Mouse (Mus musculus) urinary bladder, adult 2 months (tissue): Measurements from ENCODE around the gene Hist1h2ai. TPM values are rescaled to one million over a fixed set of nuclear protein-coding genes. Genes with fewer than 3 reads are reported as not detected.
"Not testable (repeated sequence)": the region's sequence is repeated elsewhere in the genome, so short reads cannot be mapped to it uniquely, and the experiment has no call there.

Experiments
- DNase-seq: peaks from one replicate; pipeline ENCODE4 v3.0.0; 2022; ENCODE audit warnings: low spot score
- polyA plus RNA-seq: library from polyadenylated mRNA; depleted of rRNA; stranded (reverse); fragments of >200 nt; gene quantifications from 2 replicates; pipeline ENCODE4 v1.2.3, GENCODE M21; 2012; rRNA removed

Gene Hist1h2ai
- polyA plus RNA-seq, result not detected in 2 replicates

DNA sequence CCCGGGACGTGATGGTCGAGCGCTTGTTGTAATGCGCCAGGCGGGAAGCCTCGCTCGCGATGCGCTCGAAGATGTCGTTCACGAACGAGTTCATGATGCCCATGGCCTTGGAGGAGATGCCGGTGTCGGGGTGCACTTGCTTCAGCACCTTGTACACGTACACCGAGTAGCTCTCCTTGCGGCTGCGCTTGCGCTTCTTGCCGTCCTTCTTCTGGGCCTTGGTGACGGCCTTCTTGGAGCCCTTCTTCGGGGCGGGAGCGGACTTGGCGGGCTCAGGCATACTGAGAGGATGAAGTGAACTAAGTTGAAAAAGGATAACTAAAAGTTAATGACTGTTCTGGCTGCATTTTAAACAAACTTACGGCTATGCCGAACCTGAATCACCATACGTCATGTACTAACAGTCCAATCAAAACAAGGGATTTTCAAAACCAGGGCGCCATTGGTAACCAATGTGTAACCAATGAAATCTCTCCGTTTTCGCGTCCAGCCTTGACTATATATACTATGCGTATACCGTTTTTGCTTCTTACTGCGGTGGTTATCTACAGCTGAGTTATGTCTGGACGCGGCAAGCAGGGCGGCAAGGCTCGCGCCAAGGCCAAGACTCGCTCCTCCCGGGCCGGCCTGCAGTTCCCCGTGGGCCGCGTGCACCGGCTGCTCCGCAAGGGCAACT, at the start of gene Hist1h2ai, which contains the start of gene Hist1h2bl:
Gene Hist1h2ai, plus strand, starts transcription at position 559 of the 676 bp plus-strand sequence.
Gene Hist1h2bl, minus strand, starts transcription at position 280 of the 676 bp plus-strand sequence.
- DNase-seq, result peak; percentile 52

DNA sequence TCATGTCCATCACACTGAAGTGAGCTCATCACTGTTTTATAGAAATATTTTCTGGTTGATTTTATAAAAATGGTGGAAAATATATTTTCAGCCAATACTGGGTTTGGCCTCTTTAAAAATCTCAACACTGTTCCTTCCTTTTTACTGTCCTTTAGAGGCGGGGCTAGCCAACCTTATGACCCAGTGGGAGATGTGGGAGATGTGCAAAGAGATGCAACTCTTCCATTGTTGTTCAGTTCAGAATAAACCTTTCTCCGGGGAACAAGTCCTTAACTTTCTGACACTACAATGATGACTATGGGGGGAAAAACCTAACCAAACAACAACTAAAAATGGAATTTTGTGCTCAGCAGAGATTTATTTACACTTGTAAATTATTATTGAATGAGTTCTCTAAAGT, 38.9 kb upstream of the Hist1h2ai start, which contains the start of gene Olfr1360:
Gene Olfr1360, minus strand, starts transcription at position 101 of the 400 bp plus-strand sequence.
- no peak for DNase-seq

DNA sequence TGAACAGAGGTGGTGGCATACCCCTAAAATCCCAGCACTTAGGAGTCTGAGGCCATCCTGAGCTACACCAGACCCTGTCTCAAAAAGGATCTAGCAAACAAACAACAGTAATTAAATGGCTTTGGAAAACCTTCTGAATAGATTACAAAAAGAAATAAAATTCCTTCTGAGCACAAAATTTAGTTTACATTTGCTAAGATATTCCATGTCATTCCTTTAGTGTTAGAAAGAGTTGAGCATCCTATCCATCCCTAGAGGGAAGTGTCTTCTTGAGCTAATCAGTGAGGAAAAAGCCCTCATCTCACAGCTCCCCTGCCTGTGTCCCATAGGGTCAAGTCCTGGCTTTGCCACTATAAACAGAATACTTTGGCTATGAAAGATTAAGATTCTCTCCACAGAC, 18.4 kb upstream of the Hist1h2ai start, which contains the start of gene Olfr1359:
Gene Olfr1359, plus strand, starts transcription at position 301 of the 400 bp plus-strand sequence.
- DNase-seq, result no peak

DNA sequence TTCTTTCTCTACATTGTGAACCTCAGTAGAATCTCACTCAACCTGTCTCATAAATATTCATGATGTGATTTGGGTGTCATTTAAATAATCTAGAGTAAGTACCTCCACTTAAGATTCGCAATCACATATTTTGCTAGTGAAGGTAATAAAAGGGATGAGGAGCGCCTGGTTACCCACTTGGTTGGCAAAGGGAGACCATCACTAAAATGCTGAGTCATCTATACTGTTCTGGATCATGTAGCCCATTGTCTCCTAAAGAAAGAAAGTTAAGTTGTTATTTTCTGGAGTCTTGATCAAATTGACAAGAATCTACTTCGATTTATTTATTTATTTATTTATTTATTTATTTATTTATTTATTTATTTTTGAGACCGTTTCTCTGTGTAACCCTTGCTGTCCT, 9.6 kb upstream of the Hist1h2ai start:
- no peak for DNase-seq

DNA sequence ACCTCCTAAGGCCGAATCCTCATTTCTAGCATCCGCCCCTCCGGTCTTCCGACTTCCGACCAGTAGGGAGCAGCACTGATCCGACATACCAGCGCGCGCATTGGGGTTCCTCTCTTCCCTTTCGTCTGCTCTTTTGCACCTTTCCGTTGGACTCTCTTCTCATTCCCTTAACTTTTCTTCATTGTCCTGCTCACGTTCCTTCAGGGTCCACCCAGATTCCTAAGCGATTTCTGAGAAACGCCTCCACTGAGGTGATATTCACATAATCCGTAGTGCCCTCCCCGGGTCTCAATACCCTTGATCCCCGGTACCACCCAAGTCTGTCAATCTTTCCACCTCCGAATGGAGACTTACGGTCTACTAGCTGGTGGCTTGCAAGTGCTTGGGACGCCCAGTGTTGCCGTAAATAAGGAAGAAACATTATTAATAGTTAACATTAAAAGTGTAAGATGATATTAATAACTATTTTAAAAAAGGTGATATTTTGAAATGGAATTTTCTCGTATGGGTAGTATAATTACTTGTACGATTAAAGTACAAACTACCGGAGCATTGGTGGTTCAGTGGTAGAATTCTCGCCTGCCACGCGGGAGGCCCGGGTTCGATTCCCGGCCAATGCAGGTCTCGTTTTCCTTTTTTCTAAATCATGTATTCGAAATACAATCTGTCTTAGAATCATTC, 6.1 kb upstream of the Hist1h2ai start:
- DNase-seq, result peak; percentile 68

DNA sequence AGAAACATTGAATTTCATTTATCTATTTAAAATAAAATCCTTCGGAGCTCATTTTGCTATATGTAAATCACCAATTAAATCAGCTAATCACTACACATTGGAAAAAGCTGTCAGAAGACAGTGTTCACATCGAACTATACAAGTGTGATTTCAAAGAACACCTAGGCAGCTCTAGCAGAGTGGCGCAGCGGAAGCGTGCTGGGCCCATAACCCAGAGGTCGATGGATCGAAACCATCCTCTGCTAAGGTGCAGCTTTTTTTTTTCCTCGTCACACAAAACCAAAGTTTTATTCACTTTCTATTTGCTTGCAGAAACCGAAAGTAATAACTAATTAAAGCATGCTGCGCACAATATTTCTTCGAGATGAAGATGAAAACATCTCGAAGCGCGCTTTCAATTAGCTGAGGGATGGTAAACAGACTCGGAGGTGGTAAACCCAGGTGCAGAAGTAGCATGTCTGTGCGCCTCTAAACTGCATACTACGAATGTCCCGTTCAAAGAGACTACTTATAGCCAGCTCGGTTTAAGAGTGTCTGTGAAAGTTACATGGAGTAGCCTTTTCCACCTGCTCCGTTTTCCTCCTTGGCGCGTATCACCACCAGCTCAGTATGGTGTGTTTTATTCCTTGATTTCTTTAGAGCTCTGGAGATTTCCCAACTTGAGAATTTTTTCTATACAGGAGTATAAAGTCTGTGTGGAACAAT, 5.2 kb upstream of the Hist1h2ai start:
- DNase-seq, result peak; percentile 61

DNA sequence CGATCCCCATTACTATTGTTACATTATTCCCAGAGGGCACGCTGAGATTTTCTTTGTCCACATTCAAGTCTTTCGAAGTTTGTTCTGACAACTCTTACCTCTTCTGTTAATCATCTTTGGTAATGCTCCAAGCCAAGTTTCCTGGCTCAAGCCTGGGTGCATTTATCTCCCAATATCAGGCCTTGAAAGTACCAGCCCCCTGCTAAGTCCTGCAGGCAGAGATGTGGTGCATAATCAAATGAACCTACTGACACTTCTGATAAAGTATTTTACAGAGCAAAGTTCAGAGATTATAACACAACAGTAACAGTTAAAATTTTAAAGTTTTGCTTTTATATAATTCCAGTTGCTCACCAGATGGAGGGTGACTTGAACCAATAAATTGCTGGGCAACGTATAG, 4.5 kb upstream of the Hist1h2ai start:
- DNase-seq, result no peak

DNA sequence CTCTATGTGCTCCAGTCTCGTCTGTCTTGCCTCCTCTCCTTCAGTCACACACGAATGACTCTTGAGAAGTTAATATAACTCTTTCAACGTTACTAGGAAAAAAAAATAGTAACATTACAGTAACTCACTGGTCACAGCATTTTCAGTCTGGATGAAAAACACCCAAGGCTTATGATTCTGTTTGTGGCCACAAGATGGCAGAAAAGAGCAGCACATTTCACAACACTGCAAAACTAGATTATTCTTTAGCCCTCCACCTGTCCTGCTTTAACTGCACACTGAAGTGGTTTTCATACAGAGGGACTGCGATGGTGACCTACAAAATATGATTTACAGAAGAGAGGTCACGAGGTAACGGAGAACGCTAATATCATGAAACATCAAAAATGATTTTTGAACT, 1.5 kb upstream of the Hist1h2ai start:
- no peak for DNase-seq

DNA sequence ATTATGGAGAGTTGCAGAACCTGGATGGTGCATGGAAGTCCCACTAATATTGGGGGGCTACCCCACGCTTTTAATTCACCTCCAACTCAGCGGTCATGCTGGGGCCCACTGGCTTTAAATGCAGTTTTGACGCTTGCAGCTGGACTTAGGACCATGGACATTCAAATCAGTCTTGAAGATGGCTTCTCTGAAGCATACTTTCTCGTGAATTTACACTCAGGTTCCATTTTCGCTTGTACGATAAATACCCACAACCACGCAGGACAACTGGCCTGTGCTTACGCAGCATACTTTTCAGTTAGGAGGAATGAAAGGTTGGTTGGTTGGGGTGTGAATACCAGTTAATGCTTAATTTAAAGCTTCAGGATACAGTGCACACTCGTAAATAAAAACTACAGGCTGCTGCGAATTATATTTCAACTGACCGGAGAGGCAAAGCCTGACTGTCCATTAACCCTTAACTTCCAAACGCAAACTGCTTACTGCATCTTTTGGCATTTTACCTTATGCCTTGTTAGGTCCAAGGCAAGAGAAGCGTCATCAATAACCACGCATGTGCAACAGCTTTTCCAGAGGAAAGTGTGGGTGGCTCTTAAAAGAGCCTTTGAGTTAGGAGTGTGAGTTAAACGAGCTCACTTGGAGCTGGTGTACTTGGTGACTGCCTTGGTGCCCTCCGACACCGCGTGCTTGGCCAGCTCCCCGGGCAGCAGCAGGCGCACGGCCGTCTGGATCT, 925 bp upstream of the Hist1h2ai start:
- DNase-seq, result no peak

DNA sequence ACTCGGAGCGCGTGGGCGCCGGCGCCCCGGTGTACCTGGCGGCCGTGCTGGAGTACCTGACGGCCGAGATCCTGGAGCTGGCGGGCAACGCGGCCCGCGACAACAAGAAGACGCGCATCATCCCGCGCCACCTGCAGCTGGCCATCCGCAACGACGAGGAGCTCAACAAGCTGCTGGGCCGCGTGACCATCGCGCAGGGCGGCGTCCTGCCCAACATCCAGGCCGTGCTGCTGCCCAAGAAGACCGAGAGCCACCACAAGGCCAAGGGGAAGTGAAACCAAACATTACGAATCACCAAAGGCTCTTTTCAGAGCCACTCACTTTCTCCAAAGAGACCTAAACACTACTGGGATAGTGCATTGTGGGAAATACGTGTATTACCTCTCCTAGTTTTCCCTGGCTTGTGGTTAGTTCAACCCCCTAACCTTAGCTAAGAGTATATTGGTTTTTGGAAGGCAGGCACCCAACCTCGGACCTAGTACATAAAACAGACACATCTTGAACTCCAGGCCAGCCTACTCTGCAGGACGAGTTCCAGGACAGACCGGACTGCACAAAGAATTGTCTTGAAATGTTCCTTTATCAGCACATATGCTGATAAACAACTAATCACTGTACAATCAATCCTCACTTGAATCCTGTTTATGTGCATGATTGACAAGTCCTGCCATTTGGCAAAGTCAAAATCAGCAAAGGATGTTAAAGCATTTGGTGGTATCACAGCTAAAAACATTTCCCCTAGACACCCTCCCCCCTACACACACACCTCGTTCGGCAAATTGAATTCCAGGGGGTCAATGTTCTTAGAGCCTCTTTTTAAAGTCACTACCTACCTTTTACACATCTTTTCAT, 544 bp downstream of the Hist1h2ai start:
- DNase-seq, result not testable (repeated sequence)

DNA sequence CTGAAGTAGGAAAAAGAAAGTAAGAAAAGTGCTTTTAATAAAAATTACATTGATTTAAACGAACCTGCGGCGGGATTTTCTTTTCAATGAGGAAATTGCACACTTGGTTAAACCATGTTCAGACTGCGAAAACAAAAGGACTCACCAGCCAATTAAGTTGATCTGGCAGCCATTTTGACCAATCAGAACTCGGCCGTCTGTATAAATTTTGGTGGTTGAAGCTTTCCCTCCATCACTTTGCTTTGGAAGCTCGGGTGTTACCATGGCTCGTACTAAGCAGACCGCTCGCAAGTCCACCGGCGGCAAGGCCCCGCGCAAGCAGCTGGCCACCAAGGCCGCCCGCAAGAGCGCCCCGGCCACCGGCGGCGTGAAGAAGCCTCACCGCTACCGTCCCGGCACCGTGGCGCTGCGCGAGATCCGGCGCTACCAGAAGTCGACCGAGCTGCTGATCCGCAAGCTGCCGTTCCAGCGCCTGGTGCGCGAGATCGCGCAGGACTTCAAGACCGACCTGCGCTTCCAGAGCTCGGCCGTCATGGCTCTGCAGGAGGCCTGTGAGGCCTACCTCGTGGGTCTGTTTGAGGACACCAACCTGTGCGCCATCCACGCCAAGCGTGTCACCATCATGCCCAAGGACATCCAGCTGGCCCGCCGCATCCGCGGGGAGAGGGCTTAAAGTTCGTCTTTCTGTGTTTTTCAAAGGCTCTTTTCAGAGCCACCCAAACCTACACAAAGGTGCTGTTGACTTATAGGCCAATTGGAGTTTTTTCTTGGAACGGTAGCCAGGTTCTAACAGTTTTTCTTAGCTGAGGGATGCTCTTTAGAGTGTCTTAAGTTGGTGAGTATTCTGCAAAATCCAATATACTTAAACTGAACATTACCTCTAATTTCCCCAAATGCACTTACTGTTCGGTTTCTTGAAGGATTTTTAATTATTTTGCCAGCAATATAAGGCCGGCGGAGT, 1.5 kb downstream of the Hist1h2ai start, which contains the start of gene Hist1h3h:
Gene Hist1h3h, plus strand, starts transcription at position 263 of the 961 bp plus-strand sequence.
- DNase-seq, result not testable (repeated sequence)

DNA sequence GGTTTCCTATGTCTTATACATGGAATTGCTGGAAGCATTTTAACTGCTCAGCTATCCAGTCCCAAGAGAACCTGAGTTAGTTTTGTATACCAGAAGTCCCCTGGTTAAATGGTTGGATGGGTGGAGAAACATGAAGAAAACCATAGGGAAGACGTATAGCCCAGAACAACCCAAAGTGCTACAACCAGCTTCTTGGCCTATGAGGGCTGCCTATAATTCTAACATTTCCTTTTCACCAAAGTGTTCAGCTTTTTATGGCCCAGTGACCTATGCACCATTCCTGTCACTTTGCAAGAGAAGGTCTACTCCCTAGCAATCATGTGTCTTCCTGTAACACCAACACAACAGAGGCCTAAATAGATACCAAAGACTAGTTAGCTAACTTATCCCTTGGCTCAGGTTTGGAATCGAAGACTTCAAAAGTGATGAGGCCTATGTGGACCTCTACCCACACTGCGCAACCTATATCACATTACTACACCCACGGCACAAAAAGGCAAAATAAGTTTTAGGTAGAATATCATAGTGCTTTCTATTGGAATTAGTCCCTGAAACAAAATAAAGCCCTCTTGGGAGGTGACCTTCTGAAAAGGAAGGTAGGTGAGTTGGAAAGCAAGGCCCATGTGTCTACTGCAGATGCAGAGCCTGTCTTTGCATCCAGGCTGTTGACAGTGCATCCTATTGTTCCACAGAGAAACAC, 2.3 kb downstream of the Hist1h2ai start:
- DNase-seq, result no peak

DNA sequence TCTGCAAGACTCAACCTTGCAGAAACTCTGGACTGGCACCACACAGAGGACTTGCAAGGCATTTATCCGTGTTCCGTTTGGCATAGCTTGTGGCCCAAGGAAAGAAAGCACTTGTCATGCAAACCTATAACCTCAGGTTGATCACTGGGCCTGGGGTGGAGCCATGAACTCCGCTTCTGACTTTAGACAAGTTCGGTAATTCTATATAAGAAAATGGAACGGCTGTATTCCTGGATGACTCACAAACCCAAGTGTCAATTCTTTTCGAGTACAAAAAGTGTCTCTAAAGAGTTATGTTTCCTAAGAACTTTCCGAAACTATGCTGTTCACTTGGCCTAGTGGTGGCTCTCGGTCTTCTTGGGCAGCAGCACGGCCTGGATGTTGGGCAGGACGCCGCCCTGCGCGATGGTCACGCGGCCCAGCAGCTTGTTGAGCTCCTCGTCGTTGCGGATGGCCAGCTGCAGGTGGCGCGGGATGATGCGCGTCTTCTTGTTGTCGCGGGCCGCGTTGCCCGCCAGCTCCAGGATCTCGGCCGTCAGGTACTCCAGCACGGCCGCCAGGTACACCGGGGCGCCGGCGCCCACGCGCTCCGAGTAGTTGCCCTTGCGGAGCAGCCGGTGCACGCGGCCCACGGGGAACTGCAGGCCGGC, 5.0 kb downstream of the Hist1h2ai start:
- DNase-seq, result not testable (repeated sequence)

DNA sequence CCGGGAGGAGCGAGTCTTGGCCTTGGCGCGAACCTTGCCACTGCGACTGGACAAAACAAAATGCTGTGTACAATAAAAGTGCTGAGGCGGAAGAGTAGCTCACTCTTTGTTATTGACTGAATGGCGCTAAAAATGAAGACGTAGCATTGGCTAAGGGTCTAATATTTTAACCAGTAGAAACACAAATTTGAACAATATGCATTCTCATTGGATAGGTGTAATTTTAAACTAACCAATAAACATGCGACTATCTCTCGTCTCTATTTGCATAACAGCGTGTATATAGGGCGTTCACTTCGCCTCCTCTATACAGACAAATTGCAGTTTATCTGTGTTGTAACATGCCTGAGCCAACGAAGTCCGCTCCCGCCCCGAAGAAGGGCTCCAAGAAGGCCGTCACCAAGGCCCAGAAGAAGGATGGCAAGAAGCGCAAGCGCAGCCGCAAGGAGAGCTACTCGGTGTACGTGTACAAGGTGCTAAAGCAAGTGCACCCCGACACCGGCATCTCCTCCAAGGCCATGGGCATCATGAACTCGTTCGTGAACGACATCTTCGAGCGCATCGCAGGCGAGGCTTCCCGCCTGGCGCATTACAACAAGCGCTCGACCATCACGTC, 5.6 kb downstream of the Hist1h2ai start, which contains the start of gene Hist1h2bm:
Gene Hist1h2bm, plus strand, starts transcription at position 288 of the 616 bp plus-strand sequence.
- DNase-seq, result not testable (repeated sequence)

DNA sequence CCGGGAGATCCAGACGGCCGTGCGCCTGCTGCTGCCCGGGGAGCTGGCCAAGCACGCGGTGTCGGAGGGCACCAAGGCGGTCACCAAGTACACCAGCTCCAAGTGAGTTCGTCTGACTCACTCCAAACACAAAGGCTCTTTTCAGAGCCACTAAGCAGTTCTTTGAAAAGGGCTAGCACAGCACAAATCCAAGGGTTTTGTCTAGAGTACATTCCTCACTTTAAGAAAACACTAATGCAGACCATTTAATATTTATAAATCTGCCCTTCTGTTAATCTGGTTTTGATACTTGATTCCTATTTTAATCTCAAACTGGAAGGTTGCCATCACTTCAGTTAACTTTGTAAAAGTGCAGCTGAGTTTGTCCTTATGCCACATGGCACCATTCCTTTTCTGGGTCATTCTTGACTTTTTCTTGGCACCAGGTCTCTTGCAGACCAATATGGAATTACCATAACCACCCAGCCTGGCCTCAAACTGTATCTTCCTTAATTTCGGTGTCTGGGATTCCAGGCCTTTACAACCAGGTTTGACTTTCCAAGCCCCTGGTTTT, 6.2 kb downstream of the Hist1h2ai start:
- no peak for DNase-seq

DNA sequence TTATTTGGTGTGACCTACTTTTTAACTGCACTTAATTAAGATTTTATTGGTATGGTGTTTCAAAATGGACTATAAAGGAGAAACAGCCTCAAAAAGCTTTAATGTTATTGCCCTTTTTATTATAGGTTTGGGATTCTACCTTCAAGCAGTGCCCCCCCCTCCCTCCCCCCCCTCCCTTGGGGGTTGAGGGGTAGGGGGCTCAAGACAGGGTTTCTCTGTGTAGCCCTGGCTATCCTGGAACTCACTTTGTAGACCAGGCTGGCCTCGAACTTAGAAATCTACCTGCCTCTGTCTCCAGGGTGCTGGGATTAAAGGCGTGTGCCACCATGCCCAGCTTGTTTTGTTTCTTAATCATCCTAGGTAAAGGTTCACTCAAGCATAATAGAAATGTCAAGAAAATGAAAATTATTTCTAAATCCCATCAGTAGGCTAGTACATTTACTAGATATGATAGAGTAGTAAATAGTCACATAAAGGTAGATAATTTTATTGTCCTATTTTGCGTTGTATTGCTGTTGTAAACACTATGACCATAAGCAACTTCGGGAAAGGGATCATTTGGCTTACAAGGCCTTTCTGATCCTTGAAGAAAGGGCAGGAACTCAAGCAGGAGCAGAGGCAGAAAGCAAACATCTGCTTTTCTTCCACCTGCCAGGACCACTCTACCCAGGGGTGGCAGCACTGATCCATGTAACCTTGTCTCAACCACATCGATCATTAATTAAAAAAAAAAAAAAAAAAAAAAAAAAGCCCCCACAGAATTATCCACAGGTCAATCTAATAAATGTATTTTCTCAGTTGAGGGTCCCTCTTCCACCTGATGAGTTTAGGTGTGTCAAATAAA, 7.0 kb downstream of the Hist1h2ai start:
- no peak for DNase-seq
